Mouse (Mus musculus) mature B cell (primary cell): ENCODE data around the gene Zfp446.

ENCODE experiments used
- in situ Hi-C: fragments of 300-500 bp; cut with MboI; formaldehyde crosslinking; loops from 2 replicates; pipeline ENCODE4 v1.14.3; 2019

Zfp446 gene

DNA sequence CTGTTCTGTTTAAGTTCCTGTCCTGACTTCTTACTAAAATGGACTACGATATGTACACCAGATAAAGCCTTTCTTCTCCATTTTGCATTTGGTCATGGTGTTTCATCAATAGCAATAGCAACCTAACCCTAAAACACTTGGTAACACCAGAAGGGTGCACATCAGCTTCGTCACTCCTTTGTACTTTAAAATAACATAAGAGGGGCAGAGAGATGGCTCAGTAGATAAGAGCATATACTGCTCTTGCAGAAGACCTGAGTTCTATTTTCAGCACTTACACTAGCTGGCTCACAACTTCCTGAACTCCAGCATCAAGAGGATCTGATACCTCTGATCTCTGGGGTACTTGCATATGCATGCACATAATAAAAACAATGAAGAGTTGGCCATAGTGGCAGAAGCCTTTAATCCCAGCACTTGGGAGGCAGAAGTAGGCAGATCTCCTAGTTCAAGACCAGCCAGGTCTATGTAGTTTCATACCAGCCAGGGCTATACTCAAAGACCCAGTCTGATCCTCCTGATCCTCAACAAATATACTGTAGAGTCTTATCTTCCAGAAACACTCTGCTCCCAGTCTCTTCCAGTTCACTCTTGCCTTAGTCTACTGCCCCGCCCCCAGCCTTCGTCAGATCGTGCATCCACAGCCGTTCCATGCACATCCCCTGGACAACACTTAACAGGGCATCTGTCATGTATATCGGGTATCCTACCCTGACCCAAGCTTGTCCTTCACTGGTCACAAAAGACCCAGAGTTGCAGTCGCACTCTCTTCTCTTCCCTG is 10.0 kb downstream of the Zfp446 start:
- in situ Hi-C loops, result no loop called here

DNA sequence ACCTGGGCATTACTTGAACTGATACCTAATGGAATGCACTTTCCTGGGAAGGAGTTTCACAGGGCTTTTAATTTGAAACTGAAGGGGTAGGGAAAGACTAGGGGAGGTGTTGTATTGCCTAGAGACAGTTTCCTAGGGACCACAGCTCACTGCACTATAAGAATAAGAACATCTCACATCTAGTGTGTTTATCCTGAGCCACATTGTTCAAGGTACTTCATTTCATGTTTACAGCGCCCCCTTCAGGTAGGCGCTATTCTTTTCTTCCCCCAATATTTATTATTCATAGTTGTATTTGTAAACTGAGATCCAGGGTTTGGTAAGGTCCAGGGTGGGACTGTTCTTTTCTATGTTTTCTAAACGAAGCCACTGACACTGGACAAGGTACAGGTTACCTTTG is 14.6 kb downstream of the Zfp446 start:
- in situ Hi-C loops, result no loop called here

DNA sequence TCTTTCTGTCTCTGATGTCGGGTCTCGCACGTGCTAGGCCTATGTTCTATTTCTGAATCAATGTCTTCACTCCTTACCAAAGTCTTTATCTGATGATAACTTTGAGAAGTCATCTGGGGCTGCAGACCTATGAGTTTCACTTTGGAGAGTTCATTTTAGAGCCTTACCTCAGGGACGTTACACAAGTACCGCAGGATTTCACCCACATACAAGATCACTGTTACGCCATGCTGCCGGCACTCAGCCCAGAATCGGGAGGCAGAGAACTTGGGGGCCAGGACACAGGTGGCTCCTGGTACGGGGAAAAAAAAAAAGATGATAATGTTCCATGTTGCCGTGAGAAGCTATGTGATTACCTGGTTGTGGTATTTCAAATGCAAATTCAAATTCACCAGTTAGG is 15.5 kb downstream of the Zfp446 start:
- in situ Hi-C loops, result no loop called here

DNA sequence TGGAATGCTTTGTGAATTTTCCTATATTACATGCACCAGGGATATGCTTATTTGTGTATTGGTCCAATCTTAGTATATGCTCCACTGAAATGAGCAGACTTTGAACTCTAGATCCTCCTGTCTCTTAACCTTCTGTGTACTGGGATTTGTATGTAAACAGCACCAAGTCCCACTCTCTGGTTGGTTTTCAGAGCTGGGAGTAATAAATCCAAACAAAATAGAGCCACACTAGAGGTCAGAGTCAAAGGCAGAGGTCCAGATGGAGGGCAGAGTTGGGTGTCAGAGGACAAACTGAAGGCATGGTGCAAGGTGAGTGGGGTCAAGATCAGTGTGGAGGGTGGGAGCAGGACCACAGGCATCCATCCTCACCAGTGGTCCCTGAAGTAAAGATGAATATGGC is 18.2 kb downstream of the Zfp446 start:
- in situ Hi-C loops, result no loop called here

DNA sequence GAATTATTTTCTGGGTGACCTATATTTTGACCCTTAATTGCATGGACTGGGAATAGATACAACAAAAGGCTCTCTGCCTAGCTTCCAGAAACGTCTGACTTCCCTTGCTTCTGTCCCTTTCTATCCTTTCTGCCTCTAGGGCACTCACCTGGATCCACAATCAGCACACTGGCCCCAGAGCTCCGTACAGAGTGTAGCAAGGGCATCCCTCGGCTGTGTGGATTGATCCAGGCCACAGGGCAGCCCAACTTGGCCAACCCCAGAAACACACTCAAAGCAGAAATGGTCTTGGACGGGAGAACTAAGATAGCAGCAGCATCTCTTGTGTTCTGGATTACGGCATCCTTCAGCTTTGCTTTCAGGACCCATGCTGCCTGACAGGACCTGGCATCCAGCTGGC is 19.6 kb downstream of the Zfp446 start:
- in situ Hi-C loops, result no loop called here

DNA sequence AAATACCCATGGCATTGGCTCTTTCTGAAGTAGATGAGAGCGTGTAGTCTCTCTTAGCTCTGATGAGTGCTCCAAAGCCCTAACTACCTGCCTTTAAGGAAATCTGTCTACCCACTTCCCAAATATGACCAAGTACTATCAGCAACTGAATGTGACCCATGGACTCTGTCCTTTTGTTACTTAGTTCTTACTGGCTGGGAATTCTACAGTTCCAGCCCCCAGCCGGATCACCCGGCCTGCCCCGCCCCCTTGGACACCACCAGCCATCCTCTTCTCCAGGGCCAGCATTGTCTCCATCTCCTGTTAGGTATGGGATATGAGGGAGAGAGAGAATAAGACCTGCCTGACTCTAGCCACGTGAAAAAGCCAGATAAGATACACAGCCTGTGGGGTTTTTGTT is 20.4 kb downstream of the Zfp446 start, which contains the start of gene Slc27a5:
Slc27a5 (minus strand) TSS at position 140 of the 400 bp plus-strand sequence.
- in situ Hi-C loops, result no loop called here

DNA sequence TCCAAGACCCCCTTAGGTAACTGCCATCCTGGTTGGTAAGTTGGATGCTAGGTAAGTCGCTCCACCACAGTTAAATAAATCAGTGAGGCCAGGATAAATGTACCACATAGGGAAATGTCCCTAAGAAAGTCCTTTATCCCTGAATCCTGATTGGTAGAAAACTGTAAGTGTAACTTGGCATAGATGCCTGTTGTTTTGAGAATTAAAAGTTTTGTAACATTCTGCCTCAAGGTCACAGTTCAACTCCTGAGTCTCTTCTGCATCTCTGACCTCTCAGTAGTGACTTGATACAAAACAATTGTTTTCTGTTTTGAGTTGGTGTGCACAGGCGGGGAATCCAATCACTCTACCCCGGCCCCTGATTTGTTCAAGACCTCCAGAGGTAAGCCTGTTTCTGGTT is 21.2 kb downstream of the Zfp446 start, which contains the start of gene Trim28:
Trim28 (plus strand) TSS at position 264 of the 400 bp plus-strand sequence.
- in situ Hi-C loops, result no loop called here

DNA sequence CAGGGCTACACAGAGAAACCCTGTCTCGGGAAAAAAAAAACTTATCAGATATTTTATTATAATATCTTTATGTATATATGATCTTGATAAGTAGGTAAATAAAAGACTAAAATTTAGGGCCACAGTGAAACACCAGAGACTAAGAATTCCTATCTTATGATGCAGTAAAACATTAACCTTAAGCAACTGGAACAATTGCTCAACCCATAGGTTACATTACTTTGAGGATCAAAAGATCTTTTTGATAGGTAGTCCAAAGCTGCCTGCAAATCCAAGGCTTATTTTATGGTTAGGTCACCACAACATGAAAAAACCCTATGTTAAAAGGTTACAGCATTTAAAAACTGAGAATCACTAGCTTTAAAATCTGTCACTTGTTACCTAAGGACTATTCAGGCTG is 23.9 kb downstream of the Zfp446 start:
- in situ Hi-C loops, result loop anchor here (25.0 kb wide), 1 partner anchor 514 kb away; the partner anchor contains the start of gene Zfp606

DNA sequence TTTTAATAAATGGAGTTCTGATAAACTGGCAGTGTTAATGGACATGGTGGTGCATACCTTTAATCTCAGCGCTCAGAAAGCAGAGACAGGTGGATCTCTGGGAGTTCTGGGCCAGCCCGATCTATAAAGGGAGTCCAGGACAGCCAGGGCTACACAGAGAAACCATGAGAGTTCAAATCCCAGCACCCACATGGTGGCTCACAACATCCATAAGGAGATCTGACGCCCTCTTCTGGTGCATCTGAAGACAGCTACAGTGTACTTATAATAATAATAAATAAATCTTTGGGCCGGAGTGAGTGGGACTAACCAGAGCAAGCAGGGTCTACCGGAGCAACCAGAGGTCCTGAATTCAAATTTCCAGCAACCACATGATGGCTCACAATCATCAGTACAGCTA is 25.7 kb downstream of the Zfp446 start:
- in situ Hi-C loops, result loop anchor here (25.0 kb wide), 1 partner anchor 516 kb away; the partner anchor contains the start of gene Zfp606

DNA sequence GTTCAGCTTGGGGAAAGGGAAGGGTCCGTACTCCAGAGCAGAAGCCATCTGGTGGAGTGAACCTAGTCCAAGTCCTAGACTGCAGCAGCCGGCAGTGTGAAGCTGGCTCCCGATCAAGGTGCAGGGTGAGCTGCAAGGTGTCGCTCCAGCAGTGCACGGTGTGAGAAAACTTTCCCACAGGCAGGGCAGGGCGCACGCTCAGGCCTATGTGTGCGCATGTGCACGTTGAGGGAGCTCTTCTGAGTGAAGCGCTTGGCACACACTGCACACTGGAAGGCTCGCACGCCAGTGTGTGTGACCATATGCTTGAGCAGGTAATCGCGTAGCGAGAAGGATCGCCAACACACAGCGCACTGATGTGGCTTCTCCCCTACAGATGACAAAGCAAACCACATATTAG is 28.4 kb downstream of the Zfp446 start:
- in situ Hi-C loops, result loop anchor here (5.0 to 25.0 kb wide), 2 partner anchors 36 to 519 kb away; partner anchors contain the start of gene Zfp606

DNA sequence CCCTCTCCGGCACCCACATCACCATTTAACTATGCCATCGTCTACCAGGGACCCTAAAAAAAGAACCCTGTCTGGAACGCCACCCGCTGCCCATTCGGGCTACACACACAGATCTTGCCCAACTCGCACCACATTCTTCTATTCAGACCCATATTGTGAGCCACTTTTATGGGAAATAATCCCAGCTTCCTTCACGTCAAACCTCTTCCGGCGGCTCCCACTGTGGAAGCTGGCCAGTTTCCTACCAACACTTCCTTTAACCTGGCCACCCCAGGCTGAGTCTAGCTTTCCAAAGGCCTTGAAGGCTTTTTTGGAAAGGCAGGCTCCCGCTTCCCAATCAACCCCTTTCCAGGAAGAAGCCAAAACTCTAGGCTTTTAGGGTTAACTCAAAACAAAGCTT is 28.9 kb downstream of the Zfp446 start:
- in situ Hi-C loops, result loop anchor here (5.0 to 25.0 kb wide), 2 partner anchors 36 to 519 kb away; partner anchors contain the start of gene Zfp606

DNA sequence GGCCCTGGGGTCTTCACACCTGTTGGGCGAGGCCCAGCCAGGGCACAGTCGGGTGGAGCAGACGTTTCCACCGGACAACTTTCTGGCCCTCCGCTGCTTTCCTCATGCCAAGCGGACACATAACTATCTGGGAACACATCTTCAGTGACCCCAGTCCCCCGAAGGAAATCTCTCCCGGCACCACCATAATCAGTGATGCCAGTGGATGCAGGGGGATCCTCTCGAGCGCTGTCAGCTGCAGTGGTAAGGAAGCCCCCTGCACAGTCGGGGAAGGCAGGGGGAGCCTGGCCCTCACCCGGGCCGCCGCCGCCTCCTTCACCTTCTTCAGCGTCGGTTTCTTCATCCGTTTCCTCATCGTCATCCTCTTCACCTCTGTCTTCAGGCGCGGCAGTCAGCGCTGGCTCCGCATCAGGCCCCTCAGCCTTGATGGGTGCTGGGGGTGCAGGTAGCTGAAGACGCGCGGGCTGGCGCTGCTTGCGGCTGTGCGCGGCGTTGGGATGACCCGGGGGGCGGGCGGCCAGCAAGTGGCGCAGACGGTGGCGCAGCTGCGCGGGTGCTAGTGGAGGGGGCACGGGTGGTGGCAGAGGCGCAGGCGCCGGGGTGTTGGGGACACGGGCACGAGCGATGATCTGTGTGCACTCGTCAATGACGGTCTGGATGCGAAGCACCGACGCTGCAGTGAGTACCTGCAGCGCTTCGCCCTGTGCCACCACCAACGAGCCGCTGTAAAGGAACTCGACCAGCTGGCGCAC is 29.9 kb downstream of the Zfp446 start:
- in situ Hi-C loops, result loop anchor here (5.0 to 25.0 kb wide), 2 partner anchors 35 to 520 kb away; partner anchors contain the start of gene Zfp606

DNA sequence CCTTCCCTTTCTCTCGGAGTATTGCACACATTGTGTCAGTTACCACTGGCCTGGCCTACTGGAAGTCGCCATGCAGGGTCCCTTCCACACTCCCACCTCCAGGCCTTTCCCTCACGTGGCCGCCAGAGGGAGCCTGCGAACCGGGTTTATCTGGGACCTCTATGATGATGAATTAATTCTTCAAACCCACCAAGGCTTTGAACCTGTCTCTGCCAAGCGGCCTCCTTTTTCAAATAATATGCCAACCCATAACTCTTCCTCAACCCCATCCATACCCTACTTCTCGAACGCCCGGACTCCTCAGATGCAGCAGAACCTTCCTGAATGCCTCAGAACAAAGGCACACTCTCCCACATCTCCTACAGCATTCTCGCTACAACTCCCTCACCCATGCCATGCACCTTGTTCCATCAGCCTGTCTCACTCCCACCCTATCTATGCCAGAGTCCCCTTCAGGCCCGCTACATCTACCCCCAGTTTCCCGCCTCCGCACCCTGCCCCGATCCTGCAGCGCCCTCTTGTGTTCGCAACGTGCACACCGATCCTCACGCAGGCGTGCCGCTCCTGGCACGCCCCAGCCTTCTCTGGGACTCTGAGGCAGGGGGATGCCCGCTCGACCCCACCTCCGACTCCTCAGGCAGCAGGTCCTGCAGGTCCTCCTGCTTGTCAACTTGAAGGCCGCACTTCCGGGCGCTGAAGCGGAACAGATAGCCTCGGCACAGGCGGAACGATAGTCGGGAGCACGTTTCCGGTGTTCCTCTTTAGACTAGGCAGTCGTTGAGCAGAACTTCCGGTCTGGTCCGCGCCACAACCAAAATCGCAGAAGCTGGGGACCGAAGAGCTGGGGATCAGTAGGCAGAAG is 31.7 kb downstream of the Zfp446 start:
- in situ Hi-C loops, result loop anchor here (5.0 to 25.0 kb wide), 2 partner anchors 33 to 522 kb away; partner anchors contain the start of gene Zfp606

DNA sequence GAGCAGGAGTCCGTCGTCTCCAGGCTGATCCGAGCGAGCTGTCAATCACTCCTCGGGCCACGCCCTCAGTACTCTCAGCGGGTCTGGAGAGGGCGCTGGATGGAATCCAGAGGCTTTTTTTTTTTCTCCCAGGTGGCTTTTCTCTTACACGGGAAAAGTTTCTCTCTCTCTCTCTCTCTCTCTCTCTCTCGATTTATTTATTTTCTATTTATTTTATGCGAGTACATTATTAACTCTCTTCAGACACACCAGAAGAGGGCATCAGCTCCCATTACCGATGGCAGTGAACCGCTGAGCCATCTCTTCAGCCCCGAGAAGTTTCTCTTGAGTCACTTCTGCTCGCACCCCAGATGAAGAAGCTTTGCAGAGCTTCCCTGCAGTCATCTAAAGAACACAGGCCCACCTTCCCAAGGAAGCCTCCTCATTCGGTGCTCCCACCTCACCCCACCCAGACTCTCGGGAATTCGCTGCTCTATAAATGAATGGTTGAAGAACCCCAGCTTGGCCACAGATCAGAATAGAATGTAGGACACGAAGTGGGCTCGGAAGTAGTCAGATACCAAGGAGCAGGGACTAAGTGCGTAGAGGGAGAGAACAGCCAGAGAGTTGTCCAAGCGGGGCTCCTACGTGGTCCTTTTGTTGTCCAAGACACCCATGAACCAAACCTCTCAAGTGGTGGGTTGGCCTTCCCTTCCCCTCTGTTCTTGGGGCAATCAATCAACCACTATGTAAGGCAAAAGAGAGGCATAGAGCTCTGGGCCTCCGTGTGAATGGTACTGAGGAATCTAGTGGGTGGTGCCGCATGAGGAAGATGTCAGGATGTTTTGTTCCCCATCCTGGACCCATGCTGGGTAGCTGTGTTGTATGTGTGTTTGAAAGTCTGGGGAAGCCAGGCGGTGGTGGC is 32.6 kb downstream of the Zfp446 start, which contains the start of gene Zbtb45:
Zbtb45 (minus strand) TSS at position 30 of the 904 bp plus-strand sequence.
- in situ Hi-C loops, result loop anchor here (25.0 kb wide), 1 partner anchor 523 kb away; the partner anchor contains the start of gene Zfp606

DNA sequence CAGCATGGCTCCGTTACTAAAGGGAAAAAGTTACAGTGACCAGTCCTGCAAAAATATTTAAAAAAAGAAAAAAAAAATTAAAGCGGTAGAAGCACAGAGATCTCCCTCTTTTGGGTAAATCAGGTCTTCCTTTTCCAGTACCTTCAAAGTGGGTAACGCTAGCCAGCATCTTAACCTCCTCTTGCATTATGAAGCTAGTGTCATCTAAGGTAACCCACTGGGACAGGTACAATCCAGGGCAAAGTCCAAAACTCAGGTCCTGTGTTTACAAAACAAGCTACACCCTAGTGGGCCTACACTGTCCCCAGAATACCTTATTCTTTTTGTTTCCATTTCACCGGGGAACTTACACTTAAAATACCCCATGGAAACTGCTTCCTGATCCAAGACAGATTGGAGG is 36.0 kb downstream of the Zfp446 start:
- in situ Hi-C loops, result loop anchor here (25.0 kb wide), 1 partner anchor 526 kb away; the partner anchor contains the start of gene Zfp606

DNA sequence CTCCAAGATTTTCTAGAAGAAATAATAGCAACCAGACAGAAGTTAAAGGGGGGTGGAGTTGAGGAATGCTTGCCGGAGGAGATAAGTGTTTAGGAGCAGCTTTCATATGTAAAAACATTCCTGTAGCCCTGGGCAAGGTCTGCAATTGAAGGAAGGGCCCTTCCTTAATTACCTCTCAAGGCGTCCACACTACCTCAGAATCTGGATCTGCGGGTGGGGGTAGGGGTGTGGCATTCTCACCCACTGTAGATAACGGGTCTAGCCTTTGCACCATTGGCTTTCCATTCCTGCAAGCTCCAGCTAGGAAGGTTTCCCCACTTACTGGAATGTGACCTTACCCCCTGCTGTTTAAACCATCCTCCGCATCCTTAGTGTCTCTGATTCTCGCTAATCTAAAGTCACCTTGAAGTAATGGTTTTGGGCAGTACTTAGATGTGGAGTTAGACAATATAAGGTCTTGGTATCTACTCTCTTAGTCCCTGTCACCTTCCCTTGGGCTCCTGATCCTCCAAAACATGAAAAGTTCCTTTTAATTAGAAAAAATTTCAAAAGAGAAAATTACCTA is 36.7 kb downstream of the Zfp446 start:
- in situ Hi-C loops, result loop anchor here (25.0 kb wide), 1 partner anchor 527 kb away; the partner anchor contains the start of gene Zfp606

DNA sequence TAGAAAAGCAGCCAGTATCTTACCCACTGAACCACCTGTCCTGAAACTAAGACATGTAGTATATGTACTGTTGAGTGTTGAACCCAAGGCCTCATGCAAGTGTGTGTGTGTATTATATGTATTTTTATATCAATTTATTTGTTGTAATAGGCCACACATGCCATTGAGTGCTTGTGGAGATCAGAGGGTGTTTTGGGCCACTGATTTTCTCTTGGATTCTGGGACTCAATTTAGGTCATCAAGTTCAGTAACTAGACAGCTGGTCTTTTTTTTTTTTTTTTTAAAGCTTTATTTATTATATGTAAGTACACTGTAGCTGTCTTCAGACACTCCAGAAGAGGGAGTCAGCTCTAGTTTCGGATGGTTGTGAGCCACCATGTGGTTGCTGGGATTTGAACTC is 37.6 kb downstream of the Zfp446 start:
- in situ Hi-C loops, result loop anchor here (25.0 kb wide), 1 partner anchor 528 kb away; the partner anchor contains the start of gene Zfp606

DNA sequence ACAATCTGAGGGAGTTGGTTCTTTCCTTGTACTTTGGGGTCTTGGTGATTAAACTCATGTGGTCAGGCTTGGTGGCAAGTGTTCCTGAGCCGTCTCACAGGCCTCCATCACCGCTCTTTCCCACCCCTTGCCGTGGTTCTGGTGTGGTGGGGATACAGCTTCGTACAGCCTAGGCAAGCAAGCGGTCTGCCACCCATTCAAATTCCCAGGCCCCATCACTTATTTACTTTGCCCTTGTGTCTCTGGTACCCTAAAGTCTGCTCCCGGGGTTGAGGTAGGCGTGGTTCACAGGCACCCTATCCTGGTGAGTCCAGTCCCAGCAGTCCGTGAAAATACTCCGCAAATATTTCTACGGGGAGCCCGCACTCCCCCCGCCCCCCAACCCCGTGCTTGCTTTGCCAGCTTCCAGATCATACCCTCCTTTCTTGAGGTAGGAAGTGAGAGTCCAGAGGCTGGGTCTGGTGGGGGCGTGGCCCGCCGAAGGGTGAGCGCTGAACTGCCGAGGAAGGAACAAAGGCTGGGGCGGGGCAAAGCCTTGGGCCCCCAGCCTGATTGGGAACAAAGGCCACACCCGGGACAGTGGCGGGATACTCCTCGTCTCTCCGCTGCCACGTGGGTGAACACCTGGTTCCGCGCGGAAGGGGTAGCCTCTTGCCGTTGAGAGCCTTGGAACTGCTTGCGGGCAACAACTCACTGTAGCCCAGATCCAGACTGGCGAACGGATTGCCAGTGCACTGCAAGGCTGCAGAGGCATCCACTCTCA is 45.3 kb downstream of the Zfp446 start:
- in situ Hi-C loops, result loop anchor here (25.0 kb wide), 1 partner anchor 536 kb away; the partner anchor contains the start of gene Zfp606
